Comparison of ENCODE assay signal across 14 mouse cellular contexts in genomic region chrX:102081076-102081475, GRCm38 (mm10). TPM values are rescaled to one million over a fixed set of nuclear protein-coding genes. Genes with fewer than 3 reads are reported as not detected.
DNase-seq lines count a peak whose midpoint lies in the region; ATAC-seq lines count a peak whose summit lies in the region.
"Had no signal": no experiment of that assay in that cellular context is flagged by ENCODE, and none has a peak within 500 bp of the region (broad histone marks: within the 10 kb centered on the region; RNA-seq: fewer than 3 reads in every experiment).

No protein-coding gene starts in this region.

- H3K9me3 ChIP-seq in forebrain, embryonic 10.5 days, result no peaks in the 10 kb centered on the region
- no peaks in the 10 kb centered on the region for H3K9me3 ChIP-seq in forebrain, embryonic 16.5 days (ENCODE audit: control insufficient read depth, low read length)
- no peaks in the 10 kb centered on the region for H3K9me3 ChIP-seq in limb, embryonic 11.5 days (ENCODE audit: control insufficient read depth, low read length)
- no peaks in the 10 kb centered on the region for H3K9me3 ChIP-seq in neural tube, embryonic 13.5 days
- H3K9me3 ChIP-seq: embryonic facial prominence, embryonic 13.5 days had no signal

- ATAC-seq in forebrain, embryonic 16.5 days, result no peak
- no peak for ATAC-seq in limb, embryonic 11.5 days (ENCODE audit: insufficient number of reproducible peaks, low FRiP score, low TSS enrichment, low read depth)
- ATAC-seq in neural tube, embryonic 13.5 days (ENCODE audit: low read depth), result peak; percentile 30; the same call in 1 of the 2 replicates
- ATAC-seq: Patski had no signal

- H3K27ac ChIP-seq in forebrain, embryonic 10.5 days, result peak overlapping the region; percentile 89
- peak overlapping the region; percentile 94 for H3K27ac ChIP-seq in forebrain, embryonic 16.5 days (ENCODE audit: low read length)
- H3K27ac ChIP-seq in limb, embryonic 11.5 days (replicated peaks; ENCODE audit: low read depth, low read length), result peak overlapping the region; percentile 42; the same call in 1 of the 2 replicates
- H3K27ac ChIP-seq in neural tube, embryonic 13.5 days (replicated peaks), result peak overlapping the region; percentile 91
- H3K27ac ChIP-seq: embryonic facial prominence, embryonic 13.5 days had no signal

- H3K4me1 ChIP-seq in forebrain, embryonic 10.5 days, result peaks cover 29% of the 10 kb centered on the region
- H3K4me1 ChIP-seq in forebrain, embryonic 16.5 days (replicated peaks; ENCODE audit: control insufficient read depth, insufficient read depth, low read length), result peaks cover 20% of the 10 kb centered on the region
- H3K4me1 ChIP-seq in limb, embryonic 11.5 days (ENCODE audit: control insufficient read depth, insufficient read depth, low read length), result peaks cover 5% of the 10 kb centered on the region
- peaks cover 26% of the 10 kb centered on the region for H3K4me1 ChIP-seq in neural tube, embryonic 13.5 days (replicated peaks)

- H3K27me3 ChIP-seq in forebrain, embryonic 10.5 days (ENCODE audit: poor library complexity, severe bottlenecking), result peaks cover 90% of the 10 kb centered on the region
- H3K27me3 ChIP-seq in forebrain, embryonic 16.5 days (replicated peaks; ENCODE audit: control insufficient read depth, insufficient read depth, low read length), result no peaks in the 10 kb centered on the region
- 0 out of 2 replicates have a peak, but pooled peaks cover 3% of the 10 kb centered on the region for H3K27me3 ChIP-seq in limb, embryonic 11.5 days (ENCODE audit: control insufficient read depth, insufficient read depth, low read length)
- H3K27me3 ChIP-seq in neural tube, embryonic 13.5 days, result peaks cover 17% of the 10 kb centered on the region

- H3K36me3 ChIP-seq in forebrain, embryonic 10.5 days (replicated peaks), result peaks cover 20% of the 10 kb centered on the region
- H3K36me3 ChIP-seq in forebrain, embryonic 16.5 days (ENCODE audit: control insufficient read depth, insufficient read depth), result no peaks in the 10 kb centered on the region
- H3K36me3 ChIP-seq in limb, embryonic 11.5 days (ENCODE audit: control insufficient read depth, insufficient read depth, low read length), result no peaks in the 10 kb centered on the region
- no peaks in the 10 kb centered on the region for H3K36me3 ChIP-seq in neural tube, embryonic 13.5 days

- intact Hi-C loops in heart, postnatal 10 days (cut with DNase I), result no loop called here

- no peak overlapping the region for H3K4me2 ChIP-seq in forebrain, embryonic 16.5 days (ENCODE audit: low read length)
- no peak overlapping the region for H3K4me2 ChIP-seq in limb, embryonic 11.5 days (ENCODE audit: low read depth, severe bottlenecking)
- H3K4me2 ChIP-seq in neural tube, embryonic 13.5 days, result peak overlapping the region; percentile 24
- H3K4me2 ChIP-seq: embryonic facial prominence, embryonic 13.5 days had no signal

- no peak overlapping the region for H3K4me3 ChIP-seq in forebrain, embryonic 10.5 days
- no peak overlapping the region for H3K4me3 ChIP-seq in forebrain, embryonic 16.5 days (replicated peaks; ENCODE audit: low read length)
- no peak overlapping the region for H3K4me3 ChIP-seq in limb, embryonic 11.5 days (ENCODE audit: low read depth, low read length)
- H3K4me3 ChIP-seq in neural tube, embryonic 13.5 days, result no peak overlapping the region
- H3K4me3 ChIP-seq: embryonic facial prominence, embryonic 13.5 days had no signal

- H3K9ac ChIP-seq in forebrain, embryonic 16.5 days (replicated peaks; ENCODE audit: low read depth, low read length), result no peak overlapping the region
- no peak overlapping the region for H3K9ac ChIP-seq in limb, embryonic 11.5 days (ENCODE audit: low read length)
- H3K9ac ChIP-seq in neural tube, embryonic 13.5 days, result no peak overlapping the region
- H3K9ac ChIP-seq: embryonic facial prominence, embryonic 13.5 days had no signal

- no peak for DNase-seq in forebrain, embryonic 10.5 days (ENCODE audit: extremely low spot score, low spot score)
- DNase-seq in limb, embryonic 11.5 days (ENCODE audit: low spot score), result no peak
- DNase-seq in gastrocnemius, postnatal 10 days, result no peak
- DNase-seq in thymus, postnatal 10 days (ENCODE audit: low spot score in 2 of 2), result no peak
- DNase-seq in heart, postnatal 10 days, result no peak
- DNase-seq: adrenal gland, adult 2 months; heart, adult 18-20 months; kidney, adult 18-20 months; lung, adult 18-20 months; thymus, postnatal 36 days had no signal

- WGBS in forebrain, embryonic 10.5 days, result 59% methylated on average over 10 of the region's 10 CpGs
- WGBS in forebrain, embryonic 16.5 days, result 40% methylated on average over 10 of the region's 10 CpGs
- WGBS in limb, embryonic 11.5 days, result 64% methylated on average over 10 of the region's 10 CpGs
- 48% methylated on average over 10 of the region's 10 CpGs for WGBS in neural tube, embryonic 13.5 days

RNA-seq across cellular contexts. Expression of gene Rtl5, which starts 10.0 kb away (rescaled TPM):
- 3.5 and 4.4 TPM in 2 replicates for polyA plus RNA-seq in forebrain, embryonic 10.5 days (2016; fragmentation: Nextera tagmentation; extraction: Ambion mirVana)
- 4.5 and 10.4 TPM in 2 replicates for polyA plus RNA-seq in forebrain, embryonic 16.5 days (2015; fragmentation: Nextera tagmentation; extraction: Ambion mirVana)
- polyA plus RNA-seq in limb, embryonic 11.5 days (2014; fragmentation: Nextera tagmentation; extraction: Ambion mirVana), result 1.6 and 4.0 TPM in 2 replicates
- polyA plus RNA-seq in neural tube, embryonic 13.5 days (2015; fragmentation: Nextera tagmentation; extraction: Ambion mirVana), result 4.3 and 5.0 TPM in 2 replicates
- total RNA-seq in gastrocnemius, postnatal 10 days (2021), result 1 to 10 TPM; 1.9 to 3.1 TPM
- 1 to 10 TPM; 2.1 to 2.8 TPM for total RNA-seq in heart, postnatal 10 days (2021)

RNA-seq across cellular contexts. Expression of gene Pin4, which starts 38.2 kb away (rescaled TPM):
- polyA plus RNA-seq in forebrain, embryonic 10.5 days (2016; fragmentation: Nextera tagmentation; extraction: Ambion mirVana), result 78.2 and 79.9 TPM in 2 replicates
- 45.1 and 56.2 TPM in 2 replicates for polyA plus RNA-seq in forebrain, embryonic 16.5 days (2015; fragmentation: Nextera tagmentation; extraction: Ambion mirVana)
- polyA plus RNA-seq in limb, embryonic 11.5 days (2014; fragmentation: Nextera tagmentation; extraction: Ambion mirVana), result 71.6 and 82.4 TPM in 2 replicates
- polyA plus RNA-seq in neural tube, embryonic 13.5 days (2015; fragmentation: Nextera tagmentation; extraction: Ambion mirVana), result 77.1 and 97.1 TPM in 2 replicates
- 10 to 100 TPM; 21.2 to 27.5 TPM for total RNA-seq in gastrocnemius, postnatal 10 days (2021)
- 10 to 100 TPM; 18.8 to 33.1 TPM for total RNA-seq in heart, postnatal 10 days (2021)
- polyA plus RNA-seq: adrenal gland, adult 2 months had no signal

Comparison
In these comparisons a context has a peak if more than half of its experiments do, and no peak if none do; other contexts are left out.
1. H3K27ac ChIP-seq: peak in every context shown above with its lines; median percentile 94 in forebrain, embryonic 16.5 days; 91 in neural tube, embryonic 13.5 days; 89 in forebrain, embryonic 10.5 days; 42 in limb, embryonic 11.5 days.